Comparison of ENCODE assay signal across 18 mouse cellular contexts in the genomic region with DNA sequence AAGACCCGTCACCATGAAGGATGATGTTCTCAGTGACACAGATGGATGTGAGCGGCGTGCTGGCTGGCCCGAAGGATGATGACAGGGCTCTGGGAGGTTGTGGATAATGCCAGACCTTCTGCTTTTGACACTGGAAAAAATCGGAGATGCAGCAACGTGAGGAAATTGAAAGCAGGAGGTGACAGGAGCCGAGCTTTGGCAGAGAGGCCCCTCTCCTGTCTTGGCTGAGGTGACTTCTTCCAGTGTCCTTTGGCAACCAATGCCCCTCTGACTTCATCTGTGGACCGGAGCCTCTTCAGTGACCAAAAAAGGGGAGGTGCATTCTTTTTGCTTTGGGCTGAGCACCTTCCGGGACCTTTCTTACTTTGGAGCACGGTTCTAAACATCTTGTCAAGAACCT.
DNase-seq lines count a peak whose midpoint lies in the region; ATAC-seq lines count a peak whose summit lies in the region.
"Had no signal": no experiment of that assay in that cellular context is flagged by ENCODE, and none has a peak within 500 bp of the region (broad histone marks: within the 10 kb centered on the region; RNA-seq: fewer than 3 reads in every experiment).

No protein-coding gene starts in this region.

- H3K27me3 ChIP-seq in heart, embryonic 11.5 days (ENCODE audit: control insufficient read depth, insufficient read depth, low read length) = no peaks in the 10 kb centered on the region
- H3K27me3 ChIP-seq: CH12.LX; embryonic facial prominence, embryonic 12.5 days; forebrain, embryonic 15.5 days; heart, embryonic 12.5 days; intestine, embryonic 15.5 days had no signal

- no peaks in the 10 kb centered on the region for H3K4me1 ChIP-seq in heart, embryonic 11.5 days (ENCODE audit: control insufficient read depth, insufficient read depth, low read length)
- H3K4me1 ChIP-seq: embryonic facial prominence, embryonic 12.5 days; forebrain, embryonic 15.5 days; heart, embryonic 12.5 days had no signal

- intact Hi-C loops in gastrocnemius, postnatal 14 days (cut with DNase I; ENCODE audit: low total_unique reads) = no loop called here

- DNase-seq in cerebellum, postnatal 14 days = peak; percentile 56 to 65
- no peak for DNase-seq in cerebellum, adult 8-10 months
- DNase-seq in heart, adult 18-20 months = peak; percentile 30 to 40
- peak; percentile 23 for DNase-seq in gastrocnemius, postnatal 14 days
- peak; percentile 53 for DNase-seq in skeletal muscle tissue, adult 2 months (ENCODE audit: low read depth, low spot score)
- DNase-seq: adrenal gland, postnatal 14 days; cerebellum, adult 18-20 months; kidney, adult 18-20 months had no signal

- H3K4me3 ChIP-seq in heart, embryonic 11.5 days (ENCODE audit: low read depth, low read length) = no peak overlapping the region
- H3K4me3 ChIP-seq: embryonic facial prominence, embryonic 12.5 days; forebrain, embryonic 15.5 days; heart, embryonic 12.5 days; hindbrain, embryonic 10.5 days; intestine, embryonic 15.5 days had no signal

- peaks cover 6% of the 10 kb centered on the region; the same call in 1 of the 2 replicates for H3K9me3 ChIP-seq in heart, embryonic 11.5 days (replicated peaks; ENCODE audit: control insufficient read depth, low read length)
- H3K9me3 ChIP-seq: forebrain, embryonic 15.5 days; intestine, embryonic 15.5 days had no signal

- H3K36me3 ChIP-seq in heart, embryonic 11.5 days (ENCODE audit: control insufficient read depth, insufficient read depth, low read length) = no peaks in the 10 kb centered on the region
- H3K36me3 ChIP-seq: embryonic facial prominence, embryonic 12.5 days; forebrain, embryonic 15.5 days; heart, embryonic 12.5 days; hindbrain, embryonic 10.5 days; intestine, embryonic 15.5 days had no signal

- 76% methylated on average over 10 of the region's 10 CpGs for WGBS in heart, embryonic 11.5 days (ENCODE audit: insufficient replicate concordance)

- H3K9ac ChIP-seq in heart, embryonic 11.5 days (ENCODE audit: low read depth, low read length) = no peak overlapping the region
- H3K9ac ChIP-seq: embryonic facial prominence, embryonic 12.5 days; forebrain, embryonic 15.5 days; heart, embryonic 12.5 days; hindbrain, embryonic 14.5 days; intestine, embryonic 15.5 days had no signal

- ATAC-seq in heart, embryonic 11.5 days (replicated peaks; ENCODE audit: insufficient number of reproducible peaks, low FRiP score, low TSS enrichment) = no peak
- ATAC-seq: activated CD4-positive, CD25-positive, alpha-beta regulatory T cell, adult 4 months; forebrain, embryonic 15.5 days; intestine, embryonic 15.5 days; Patski had no signal

- no peak overlapping the region for H3K4me2 ChIP-seq in heart, embryonic 11.5 days
- H3K4me2 ChIP-seq: embryonic facial prominence, embryonic 12.5 days; forebrain, embryonic 15.5 days; heart, embryonic 12.5 days; hindbrain, embryonic 14.5 days; intestine, embryonic 15.5 days had no signal

- no peak overlapping the region for H3K27ac ChIP-seq in heart, embryonic 11.5 days (ENCODE audit: low read depth, low read length)
- H3K27ac ChIP-seq: embryonic facial prominence, embryonic 12.5 days; forebrain, embryonic 15.5 days; hindbrain, embryonic 10.5 days; hindbrain, embryonic 14.5 days; intestine, embryonic 15.5 days had no signal
